Mouse (Mus musculus) T-helper 2 cell (primary cell): Measurements from ENCODE around the gene 1700069L16Rik.

Experiments used
- in situ Hi-C: fragments of 300-600 bp; cut with MboI, MseI; formaldehyde crosslinking; loops from one replicate; pipeline ENCODE4 v1.15.1; 2025; ENCODE audit warnings: high pct_unique_total_duplicates

Gene 1700069L16Rik

GRCm38 (mm10) chr5:113647141-113647540, 77.4 kb downstream of the 1700069L16Rik start:
- in situ Hi-C loops, result loop anchor here (5.0 kb wide), 1 partner anchor 60 kb away; no protein-coding TSS in a partner anchor

GRCm38 (mm10) chr5:113644520-113644919, 80.1 kb downstream of the 1700069L16Rik start:
- in situ Hi-C loops, result no loop called here

DNA sequence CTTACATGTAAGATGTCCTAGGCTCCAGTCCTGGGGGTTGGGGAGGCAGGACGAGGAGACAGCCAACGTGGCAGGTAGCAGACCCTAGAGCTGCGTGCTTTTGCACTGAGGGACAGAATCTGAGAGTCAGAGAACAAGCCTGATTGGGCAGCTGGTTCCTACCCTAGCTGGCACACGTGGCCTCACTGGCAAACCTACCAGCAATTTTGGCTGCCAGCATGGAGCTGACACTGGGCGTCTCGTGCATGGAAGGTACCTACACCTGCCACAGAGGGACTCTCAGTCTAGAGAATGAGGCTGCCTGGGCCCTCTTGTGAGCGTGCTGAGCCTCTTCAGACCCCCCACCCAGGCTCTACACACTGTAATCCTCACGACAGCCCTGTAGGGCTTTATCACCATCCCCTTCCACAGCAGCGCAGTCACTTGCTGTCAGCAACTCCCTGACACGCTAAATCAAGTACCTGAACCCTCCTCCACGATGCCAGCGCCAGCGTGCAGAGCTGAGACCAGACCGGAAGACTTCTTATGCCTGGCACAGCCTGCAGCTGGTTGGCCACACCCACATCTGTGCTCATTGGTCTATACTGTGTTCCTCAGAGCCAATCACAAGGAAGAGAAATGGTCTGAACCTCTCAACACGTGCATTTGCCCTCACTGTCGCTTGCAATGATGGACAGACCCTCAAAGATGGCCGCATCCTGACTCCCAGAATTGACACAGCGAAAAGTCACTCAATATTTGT, 81.3 kb downstream of the 1700069L16Rik start:
- in situ Hi-C loops, result no loop called here
